Mouse (Mus musculus): ENCODE data around the gene Tepsin. TPM values are rescaled to one million over a fixed set of nuclear protein-coding genes. Genes with fewer than 3 reads are reported as not detected.

Tepsin gene
- total RNA-seq, 2 experiments from 2014 or later = 17.2 to 18.0 TPM

DNA sequence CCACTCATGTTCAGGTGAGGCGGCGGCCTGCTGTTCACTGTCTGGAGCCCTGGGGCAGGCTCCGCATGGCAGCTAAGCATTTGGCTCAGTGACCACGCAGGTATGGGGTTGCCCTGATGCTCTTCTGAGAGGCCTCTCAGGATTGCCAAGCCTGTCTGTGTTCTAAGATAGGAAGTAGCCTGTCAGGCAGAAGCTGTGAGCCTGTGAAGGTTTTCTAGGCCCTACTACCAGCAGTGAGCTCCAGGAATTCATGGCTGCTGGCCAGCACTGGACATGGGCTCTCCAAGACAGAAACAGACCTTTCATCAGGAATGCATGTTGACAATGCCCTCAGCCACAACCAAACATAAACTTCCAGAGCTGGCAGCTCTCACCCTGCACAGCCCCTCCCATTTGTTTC is 13.6 kb upstream of the Tepsin start:
- DNase-seq (ENCODE audit: low spot score in 2 of 2) = no peak

DNA sequence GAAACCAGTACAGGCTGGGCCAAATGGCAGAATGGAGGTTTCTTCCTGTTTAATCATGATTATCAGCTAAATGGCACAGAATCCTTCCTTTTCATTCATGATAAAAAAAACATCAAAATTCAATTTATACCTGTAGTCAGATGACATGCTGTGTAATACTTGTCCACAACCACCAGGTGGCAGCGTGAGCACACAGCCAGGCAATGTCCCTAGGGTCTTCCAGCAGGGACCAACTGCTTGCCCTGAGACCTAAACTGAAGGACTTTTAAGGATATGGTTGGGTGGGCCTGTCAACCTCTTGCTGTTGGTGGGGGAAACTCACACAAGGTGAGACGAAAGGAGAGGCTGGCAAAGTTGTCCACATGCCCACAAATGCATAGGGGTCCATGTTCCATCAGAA is 12.5 kb upstream of the Tepsin start:
- DNase-seq (ENCODE audit: low spot score in 2 of 2) = peak; percentile 52 to 65

DNA sequence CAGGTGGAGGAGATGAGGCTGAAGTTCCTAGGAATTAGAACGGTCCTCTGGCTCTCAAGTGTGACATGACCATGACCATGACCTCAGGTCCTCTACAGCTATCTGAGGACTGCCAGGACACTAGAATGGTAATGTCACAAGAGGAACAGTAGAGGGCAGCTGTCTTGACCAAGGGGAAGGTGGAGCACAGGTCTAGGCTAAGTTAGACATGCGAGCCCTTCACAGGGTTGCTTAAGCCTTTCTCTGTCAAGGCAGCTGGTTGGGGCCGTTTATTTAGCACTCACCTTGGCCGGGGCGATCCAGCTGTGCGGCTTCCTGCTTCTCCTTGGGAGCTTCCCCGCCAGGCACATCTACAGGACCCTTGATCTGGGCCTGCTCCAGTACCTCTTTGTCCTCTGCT is 12.0 kb upstream of the Tepsin start:
- no peak for DNase-seq (ENCODE audit: low spot score in 2 of 2)

DNA sequence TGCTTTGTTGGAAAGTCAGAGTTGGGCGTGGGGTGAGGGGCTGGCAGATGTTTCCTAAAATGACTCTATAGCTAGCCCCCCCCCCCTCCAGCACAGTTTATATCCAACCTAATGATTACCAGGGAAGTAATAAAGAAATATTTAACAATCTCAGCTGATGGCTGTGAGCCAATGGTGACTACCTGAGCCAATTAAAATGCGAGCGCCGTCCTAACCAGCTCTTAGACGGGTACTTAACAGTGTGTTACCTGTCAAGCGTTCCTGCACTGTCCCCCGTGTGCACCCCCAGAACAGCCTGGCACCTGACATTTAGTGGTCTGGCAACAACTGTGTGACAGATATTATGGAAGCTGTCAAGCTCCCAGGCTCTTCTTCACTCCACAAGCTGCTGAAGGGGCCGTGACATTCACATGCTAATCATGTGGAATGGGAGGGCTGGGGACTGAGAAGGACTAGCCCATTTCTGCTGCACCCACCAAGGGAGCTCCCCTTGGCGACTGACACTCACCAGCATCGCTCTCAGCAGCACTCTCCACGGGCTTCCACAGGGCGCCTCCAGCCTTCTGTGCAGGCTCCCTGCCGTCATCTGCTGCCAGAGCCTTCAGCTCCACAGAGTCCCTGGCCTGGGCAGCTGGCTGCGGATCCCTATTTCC is 11.2 kb upstream of the Tepsin start:
- DNase-seq (ENCODE audit: low spot score in 2 of 2) = no peak

DNA sequence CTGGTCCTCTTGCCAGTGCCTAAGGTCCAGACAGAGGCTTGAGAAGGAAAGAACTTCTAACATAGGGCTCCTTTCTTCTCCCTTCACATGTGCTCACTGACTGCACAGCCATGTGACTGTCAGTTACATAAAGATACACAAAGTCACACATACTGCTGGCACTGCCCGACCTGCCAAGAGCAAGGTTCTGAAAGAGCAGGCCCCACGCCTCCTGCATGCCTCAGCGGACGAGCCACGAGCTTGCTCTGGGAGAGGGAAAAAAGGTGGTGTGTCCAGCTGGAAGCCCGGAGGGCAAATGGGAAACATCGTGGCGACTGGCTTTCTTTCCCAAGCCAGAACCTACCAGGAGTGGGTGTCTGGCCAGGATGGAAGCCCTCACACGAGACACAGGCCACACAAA is 9.3 kb upstream of the Tepsin start:
- no peak for DNase-seq (ENCODE audit: low spot score in 2 of 2)

DNA sequence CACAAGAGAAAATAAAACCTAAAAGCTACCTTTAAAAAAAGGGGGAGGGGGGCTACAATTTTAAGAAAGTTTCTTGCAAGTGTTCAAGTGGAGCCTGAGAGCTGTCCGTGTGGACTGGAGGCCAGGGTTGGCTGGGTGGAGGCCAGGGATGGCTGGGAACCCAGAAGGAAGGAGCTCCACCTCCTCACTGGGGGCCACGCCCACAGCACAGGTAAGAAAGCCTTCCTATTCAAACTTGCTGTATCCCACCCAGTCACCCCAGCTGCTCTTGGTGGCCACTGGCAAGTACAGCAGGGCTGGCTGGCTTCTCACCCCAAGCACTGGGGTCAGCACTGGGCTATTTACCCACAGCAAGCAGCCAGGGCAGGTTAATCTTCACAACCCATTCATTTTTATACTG is 8.5 kb upstream of the Tepsin start:
- DNase-seq (ENCODE audit: low spot score in 2 of 2) = no peak

DNA sequence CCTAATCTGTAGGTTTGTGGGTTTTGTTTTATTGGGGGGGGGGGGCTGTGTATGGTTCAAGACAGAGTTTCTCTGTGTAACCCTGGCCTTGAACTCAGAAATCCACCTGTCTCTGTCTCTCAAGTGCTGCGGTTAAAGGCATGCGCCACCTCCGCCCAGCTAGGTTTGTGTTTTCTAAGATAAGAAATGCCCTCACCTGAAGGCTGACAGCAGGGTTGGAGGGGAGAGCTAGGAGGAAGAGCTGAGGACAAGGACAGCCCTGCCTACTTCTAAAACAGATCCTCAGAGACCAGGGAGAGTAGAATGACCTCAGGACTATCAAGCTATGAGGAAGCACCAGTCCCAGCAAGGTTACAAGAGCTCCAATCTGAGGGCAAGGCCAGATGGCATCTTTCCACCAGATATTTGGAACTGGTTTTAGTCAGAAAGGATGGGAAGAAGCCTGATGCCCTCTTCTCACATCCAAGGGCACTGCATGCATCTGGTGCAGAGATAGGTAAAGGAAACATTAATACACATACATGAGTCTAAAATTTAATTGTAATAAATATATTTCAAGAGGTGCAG is 5.0 kb upstream of the Tepsin start:
- DNase-seq (ENCODE audit: low spot score in 2 of 2) = no peak

DNA sequence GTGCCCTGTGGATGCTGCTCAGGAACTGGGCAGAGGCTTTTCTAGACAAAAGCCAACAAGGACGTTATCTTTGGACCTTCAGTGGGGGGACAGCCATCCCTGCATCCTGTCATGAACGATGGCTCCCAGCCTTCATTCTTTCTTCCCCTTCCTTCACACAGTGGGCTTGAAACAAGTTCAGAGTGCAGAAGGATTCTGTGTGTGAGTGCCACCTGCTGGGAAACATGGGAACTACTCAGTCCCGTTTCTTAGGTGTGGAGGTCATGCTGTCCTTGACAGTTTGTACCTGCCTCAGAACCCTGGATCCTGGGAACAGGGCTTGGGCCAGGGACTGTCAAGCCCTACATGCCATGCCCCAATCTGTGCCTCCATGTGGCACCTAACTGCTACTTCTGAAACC is 2.5 kb upstream of the Tepsin start:
- peak; percentile 73 to 75 for DNase-seq (ENCODE audit: low spot score in 2 of 2)

DNA sequence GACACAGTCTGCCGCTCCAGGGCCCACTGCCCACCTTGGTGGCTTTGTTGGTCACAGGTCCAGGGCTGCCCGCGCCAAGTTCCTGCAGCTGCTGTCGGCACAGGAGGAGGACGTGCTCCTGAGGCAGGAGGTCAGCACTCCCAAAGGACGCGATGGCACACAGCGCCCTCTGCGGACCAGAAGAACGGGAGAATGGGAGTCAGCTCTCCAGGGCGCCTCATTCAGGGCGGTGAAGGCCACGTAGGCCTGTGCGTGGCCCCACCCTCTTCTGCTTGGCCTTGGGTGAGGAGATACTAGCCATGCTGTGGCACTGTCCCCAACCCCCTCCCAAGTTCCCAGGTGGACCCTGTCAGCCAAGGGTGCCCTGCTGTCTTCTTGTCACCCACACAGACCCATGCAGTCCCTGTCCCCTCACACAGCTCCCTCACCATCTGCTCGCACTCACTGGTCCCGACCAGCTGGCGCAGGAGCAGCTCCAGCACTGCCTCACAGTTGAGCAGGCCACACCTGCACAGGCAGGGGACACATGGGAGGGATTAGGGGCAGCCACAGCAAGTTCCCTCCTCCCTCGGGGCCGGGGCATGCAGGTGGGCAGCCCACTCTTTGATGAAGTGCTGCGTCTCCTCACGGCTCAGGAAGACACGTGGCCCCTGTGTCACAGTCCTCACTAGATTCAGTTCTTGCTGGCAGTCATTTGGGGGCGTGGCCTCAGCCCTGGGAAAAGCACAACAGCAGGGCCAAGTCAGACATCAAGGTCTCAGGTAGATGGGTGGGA is 5.5 kb downstream of the Tepsin start:
- DNase-seq (ENCODE audit: low spot score in 2 of 2) = no peak

DNA sequence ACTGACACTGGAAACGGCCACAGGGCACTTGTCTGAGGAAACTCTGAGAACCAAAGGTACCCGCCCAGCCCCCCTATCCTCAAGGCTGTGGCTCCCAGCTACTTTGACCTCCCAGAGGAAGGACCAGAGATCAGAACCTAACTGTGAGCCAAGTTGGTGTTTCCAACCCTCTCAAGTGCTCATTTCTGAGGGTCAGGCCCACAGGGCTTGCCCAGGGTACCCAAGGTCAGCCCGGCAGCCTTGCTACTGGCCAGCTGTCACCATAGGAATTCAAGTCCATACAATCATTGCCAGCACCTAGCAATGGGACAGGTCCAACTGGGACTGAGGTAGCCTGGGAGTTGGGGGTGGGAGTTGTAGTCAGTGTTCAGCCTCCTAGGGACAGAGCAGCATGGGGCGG is 7.9 kb downstream of the Tepsin start:
- no peak for DNase-seq (ENCODE audit: low spot score in 2 of 2)

DNA sequence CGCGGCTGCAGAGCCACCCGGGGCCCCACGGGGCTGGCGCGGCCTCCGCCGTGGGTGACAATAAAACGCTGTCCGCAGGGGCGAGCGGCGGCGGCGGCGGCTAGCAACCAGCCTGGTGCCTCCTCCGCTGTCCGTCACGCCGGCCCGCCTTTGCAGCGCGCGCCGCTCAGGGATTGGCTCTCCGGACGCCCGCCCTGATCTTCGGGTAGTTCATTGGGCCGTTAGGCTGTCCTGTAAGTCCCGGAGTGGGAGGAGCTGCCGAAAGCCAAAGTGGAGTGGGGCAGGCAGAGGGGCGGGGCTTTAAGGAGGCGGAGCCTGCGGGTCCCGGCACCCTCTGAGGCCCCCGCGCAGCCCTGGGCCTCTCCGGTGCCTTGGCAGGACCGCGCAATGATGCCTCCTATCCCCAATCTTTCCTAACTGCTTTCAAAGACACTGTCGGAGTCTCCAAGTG is 11.8 kb downstream of the Tepsin start, which contains the start of gene Cep131:
Gene Cep131, minus strand, starts transcription at position 126 of the 451 bp plus-strand sequence.
- DNase-seq (ENCODE audit: low spot score in 2 of 2) = peak; percentile 95 to 98

DNA sequence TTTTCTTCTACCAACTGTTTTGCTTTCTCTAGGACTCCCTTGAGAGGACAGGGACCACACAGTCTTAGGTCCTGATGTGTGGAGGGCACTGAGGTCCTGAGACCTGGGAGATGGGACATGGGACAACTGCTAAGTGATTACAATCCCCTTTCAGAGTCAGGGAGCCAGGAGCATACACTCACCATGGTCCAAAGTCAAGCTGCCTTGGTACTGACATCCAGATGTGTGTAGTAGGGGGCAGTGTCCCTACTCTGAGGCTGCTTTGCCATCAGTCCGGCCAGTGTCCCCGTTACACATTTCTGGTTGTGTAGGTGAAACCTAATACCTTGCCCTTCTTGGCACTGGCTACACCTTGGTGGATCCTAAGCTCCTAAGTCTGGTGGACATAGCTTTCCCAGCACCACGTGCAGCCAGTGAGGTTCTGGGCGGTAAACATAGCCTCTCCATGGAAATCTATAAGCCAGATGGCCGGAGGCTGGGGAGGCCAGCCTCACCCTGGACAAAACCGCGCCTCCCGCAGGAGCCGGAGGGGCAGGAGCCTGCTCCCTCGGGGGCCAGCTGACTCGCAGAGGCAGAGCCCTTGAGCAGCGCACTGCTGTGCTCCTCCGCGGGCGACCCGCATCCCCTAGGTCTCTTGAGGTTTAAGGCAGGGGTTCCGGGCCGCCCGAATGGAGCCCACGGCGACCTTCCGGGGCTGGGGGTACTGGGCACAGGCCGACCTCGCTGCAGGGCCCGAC is 12.5 kb downstream of the Tepsin start:
- DNase-seq (ENCODE audit: low spot score in 2 of 2) = no peak

DNA sequence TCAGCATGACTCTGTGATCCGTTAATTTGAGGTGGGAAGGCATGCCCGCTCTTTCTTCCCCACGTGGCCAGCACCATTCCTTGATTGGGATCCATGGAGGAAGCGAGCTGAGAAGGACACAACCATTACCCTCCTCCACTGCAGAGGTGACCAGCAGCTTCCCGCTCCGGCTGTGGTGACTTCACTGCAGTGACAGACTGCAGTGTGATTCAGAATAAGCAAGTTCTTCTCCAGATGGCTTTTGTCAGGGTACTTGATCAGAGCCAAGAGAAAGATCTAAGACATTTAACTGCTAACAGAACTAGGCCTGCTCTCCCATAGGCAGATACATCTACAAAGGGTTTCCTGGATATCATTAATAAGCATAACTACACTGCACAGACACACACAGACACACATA is 18.2 kb downstream of the Tepsin start:
- no peak for DNase-seq (ENCODE audit: low spot score in 2 of 2)

DNA sequence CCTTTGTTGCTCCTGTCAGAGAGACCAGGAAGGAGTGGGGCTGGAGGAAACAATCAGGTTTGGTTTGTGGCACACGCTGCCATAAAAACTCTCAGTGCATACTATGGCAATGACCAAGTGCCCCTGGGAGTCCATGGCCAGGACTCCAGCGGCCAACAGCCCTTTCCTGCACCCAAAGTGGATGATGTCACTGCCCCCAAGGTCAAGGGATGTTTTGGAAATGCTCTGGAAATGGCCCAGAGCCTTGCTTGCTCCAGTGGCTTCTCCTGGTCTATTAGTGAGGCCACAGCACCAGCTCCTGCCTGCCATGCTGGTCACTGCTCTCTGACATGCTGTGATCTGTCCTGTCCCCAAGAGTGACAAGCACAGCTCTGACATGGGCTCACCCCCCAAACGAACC is 22.3 kb downstream of the Tepsin start:
- no peak for DNase-seq (ENCODE audit: low spot score in 2 of 2)

DNA sequence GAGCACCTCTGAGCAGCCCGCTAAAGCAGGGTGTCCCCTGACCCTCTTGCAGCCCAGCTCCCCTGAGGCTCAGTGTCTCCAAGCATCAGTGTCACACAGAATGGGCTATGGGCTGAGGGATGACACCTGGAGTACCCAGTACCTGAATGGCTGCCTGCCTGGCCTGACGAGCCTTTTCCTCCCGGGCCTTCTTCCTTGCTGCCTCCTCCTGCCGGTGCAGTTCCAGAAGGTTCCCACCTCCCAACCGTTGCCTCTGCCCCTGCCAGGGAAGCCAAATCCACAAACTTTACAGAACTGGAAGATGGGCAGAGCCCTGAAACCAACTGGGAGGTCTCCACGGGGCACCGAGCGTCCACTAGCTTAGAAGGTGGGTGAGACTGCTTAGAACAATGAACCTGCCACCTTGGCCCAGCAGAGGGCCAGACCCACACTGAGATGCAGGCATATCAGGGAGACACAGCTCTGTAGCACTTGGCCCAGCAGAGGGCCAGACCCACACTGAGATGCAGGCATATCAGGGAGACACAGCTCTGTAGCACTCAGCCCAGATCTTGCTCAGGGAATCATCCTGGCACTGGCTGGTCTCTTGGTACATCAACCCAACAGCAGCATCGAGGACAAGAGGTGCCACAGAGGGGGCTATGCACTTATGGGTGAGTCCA is 25.4 kb downstream of the Tepsin start:
- DNase-seq (ENCODE audit: low spot score in 2 of 2) = no peak

DNA sequence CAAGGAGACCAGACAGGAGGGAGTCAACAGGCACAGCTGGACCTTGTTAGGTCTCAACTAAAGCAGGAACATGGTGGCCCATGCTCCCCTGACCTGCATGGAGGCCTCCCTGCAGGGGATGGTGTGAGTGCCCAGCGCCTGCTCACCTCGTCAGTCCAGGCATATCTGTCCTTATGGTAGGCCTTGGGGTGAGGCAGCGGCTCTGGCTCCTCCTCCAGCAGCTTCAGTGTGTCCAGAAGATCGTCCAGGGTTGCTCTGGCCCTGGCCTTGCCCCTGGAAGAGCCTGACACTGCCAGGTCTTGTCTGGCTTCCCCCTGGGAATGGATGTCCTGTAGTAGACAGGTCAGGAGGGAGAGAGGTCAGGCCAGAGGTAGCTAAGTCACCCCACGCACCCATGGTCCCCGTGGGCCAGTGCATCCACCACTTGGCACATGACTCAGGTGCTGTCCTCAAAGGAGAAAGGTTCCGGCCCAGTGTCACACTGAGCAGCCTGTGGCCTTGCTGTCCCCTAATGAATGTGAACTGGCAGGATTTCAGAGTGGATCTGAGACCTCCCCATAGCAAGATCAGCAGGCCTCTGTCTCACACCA is 26.7 kb downstream of the Tepsin start:
- DNase-seq (ENCODE audit: low spot score in 2 of 2) = no peak

DNA sequence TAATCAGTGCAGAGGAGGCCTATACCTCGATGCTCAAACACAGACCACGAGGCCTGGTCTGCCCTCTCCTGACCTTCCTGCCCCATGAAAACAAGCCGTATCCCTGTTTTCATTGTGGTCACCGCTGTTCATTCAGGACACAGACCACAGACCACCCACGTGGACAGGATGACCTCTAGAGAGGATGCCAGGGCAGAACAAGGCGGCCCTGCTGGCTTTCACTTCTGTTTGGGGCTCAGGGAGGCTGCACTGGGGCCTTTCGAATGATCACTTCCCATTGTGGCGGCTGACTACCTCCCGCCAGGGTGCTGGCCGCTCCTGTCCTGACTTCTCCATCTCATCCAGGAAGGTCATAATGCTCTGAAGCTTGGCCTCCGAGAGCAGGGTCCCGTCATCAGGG is 27.5 kb downstream of the Tepsin start:
- DNase-seq (ENCODE audit: low spot score in 2 of 2) = no peak

DNA sequence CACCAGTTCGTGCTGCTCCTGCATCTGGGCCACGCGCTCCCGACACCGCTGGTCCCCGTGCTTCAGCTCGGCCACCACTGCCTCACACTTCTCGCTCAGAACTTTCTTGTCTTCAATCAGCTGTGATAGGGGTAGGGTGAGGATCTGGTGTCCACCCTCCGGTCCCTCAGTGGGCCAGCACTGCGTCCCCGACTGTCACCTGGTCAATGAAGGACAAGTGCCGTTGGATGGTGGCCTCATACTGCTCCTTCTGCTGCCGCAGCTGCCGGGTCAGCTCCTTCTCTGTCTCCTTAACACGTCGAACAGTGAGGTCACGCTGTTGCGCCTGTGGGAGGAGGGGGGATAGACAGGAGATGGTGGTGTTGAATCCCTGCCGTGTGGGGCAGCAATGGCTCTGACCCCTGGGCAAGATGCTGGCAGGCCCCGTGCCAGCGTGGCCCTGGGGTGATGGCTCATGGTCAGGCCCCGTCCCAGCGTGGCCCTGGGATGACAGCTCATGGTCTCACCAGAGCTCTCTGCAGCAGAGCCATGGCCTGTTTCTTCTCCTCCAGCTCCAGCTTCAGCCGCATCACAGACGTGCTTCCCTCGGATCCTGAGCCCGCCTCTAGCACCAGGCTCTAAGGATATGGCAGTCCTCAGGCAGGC is 28.1 kb downstream of the Tepsin start:
- DNase-seq (ENCODE audit: low spot score in 2 of 2) = no peak

DNA sequence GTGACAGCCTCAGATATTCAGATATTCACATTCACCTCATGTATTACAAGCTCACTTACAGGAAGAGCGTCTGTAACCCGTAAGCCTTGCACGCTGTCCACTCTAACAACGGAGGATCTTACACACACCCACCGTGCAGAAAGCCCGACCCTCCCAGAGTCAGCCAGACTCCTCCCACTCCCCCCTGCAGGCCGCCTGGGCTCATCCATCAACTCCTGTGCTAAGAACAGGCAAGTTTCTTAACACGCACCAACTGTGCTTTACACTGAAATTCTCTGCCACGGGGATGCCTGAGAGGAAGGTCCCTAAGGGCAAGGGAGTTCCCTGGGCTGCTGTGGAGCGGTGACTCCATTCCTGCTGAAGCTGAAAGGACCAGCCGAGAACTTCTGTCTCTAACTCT is 29.3 kb downstream of the Tepsin start:
- DNase-seq (ENCODE audit: low spot score in 2 of 2) = no peak

DNA sequence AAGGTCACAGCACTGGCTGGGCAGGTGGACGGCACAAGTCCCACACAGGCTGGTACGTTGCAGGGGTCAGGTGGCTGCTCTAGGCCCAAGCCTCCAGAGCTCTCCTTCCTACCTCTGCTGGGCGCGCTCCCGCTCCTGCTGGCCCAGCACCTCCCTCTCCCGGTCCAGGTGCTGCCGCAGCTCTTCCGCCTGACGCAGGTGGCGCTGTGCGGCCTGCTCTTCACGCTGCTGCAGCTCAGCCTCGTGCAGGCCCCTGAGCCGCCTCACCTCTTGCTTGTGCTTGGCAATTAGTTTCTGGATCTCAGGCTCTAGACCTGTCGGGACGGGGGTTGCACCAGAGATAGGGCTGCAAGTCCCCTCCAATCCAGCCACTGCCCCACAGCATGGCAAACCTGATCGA is 30.7 kb downstream of the Tepsin start:
- no peak for DNase-seq (ENCODE audit: low spot score in 2 of 2)

All from layer of hippocampus, postnatal 14 days (tissue).